Mouse (Mus musculus): ENCODE measurements around the gene Tbc1d10c.

DNA sequence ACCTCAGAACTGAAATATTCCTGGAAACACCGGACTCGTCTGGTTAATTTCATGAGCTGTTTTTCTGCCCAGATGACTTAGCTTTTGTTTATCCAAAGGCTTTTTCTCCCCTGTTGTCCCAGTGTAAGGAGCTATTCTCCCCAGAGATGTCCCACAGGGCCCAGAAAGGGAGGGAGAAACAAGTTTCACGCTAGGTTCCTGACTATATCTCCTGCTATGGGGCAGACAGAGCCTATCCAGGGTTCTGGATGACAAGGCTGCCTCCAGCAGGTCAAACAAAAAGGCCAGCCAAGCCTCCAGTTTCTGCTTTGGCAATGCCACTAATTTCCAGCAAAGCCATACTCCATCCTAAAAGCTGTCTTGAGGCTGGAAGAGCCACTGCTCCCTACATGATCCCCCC, 26.8 kb upstream of the Tbc1d10c start:
- TF ChIP-seq TAL1 (conservative IDR thresholded peaks at IDR 0.05; ENCODE audit: low read depth, low read length) (no peak), CTCF (IDR thresholded peaks at IDR 0.05; ENCODE audit: low read depth, low read length) (no peak), GATA1 (IDR thresholded peaks at IDR 0.05; ENCODE audit: borderline replicate concordance, low read length) (no peak), POLR2AphosphoS5 (IDR thresholded peaks at IDR 0.05; ENCODE audit: insufficient replicate concordance, low read depth, low read length) (no peak)

All from G1E (cell line).